Mouse (Mus musculus) mature B cell (primary cell): Measurements from ENCODE around the gene Hoxc11.

Source experiments
- in situ Hi-C: fragments of 300-500 bp; cut with MboI; formaldehyde crosslinking; loops from 2 replicates; pipeline ENCODE4 v1.14.3; 2019

Hoxc11 gene

DNA sequence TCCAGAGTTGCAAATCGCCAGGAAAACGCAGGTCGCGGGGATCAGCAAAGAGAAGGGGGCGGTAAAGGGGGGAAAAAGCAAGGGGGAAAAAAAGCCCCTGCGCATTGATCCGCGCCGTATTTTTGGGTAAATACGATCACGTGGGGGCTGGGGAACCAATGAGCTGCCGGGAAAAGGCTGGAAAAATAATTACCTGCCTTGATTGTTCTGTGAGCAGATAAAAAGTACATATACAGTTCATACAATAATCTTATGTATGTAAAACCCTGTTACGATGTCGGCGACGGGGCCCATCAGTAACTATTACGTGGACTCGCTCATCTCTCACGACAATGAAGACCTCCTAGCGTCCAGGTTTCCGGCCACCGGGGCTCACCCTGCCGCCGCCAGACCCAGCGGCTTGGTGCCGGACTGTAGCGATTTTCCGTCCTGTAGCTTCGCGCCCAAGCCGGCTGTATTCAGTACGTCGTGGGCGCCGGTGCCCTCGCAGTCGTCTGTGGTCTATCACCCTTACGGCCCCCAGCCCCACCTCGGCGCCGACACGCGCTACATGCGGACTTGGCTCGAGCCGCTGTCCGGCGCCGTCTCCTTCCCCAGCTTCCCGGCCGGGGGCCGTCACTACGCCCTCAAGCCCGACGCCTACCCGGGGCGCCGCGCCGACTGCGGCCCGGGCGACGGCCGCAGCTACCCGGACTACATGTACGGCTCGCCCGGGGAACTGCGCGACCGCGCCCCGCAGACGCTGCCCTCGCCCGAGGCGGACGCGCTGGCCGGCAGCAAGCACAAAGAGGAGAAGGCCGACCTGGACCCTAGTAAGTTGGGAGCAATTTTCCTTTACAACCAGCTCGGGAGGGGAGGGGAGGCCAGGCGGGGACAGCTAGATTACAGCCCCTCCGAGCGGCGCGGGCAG is 27.4 kb downstream of the Hoxc11 start:
- in situ Hi-C loops, result loop anchor here (10.0 to 25.0 kb wide), 2 partner anchors 193 to 331 kb away; partner anchors contain the start of gene Gpr84

- in situ Hi-C loops, result loop anchor here (10.0 to 25.0 kb wide), 2 partner anchors 191 to 329 kb away; partner anchors contain the start of gene Gpr84
Observed at GRCm38 (mm10) chr15:102983716-102984115, 29.5 kb downstream of the Hoxc11 start.

- in situ Hi-C loops, result loop anchor here (10.0 to 25.0 kb wide), 2 partner anchors 190 to 328 kb away; partner anchors contain the start of gene Gpr84
Observed at GRCm38 (mm10) chr15:102984521-102984920, 30.3 kb downstream of the Hoxc11 start.

GRCm38 (mm10) chr15:102984925-102985324 is 30.7 kb downstream of the Hoxc11 start:
- in situ Hi-C loops, result loop anchor here (10.0 to 25.0 kb wide), 2 partner anchors 190 to 327 kb away; partner anchors contain the start of gene Gpr84

DNA sequence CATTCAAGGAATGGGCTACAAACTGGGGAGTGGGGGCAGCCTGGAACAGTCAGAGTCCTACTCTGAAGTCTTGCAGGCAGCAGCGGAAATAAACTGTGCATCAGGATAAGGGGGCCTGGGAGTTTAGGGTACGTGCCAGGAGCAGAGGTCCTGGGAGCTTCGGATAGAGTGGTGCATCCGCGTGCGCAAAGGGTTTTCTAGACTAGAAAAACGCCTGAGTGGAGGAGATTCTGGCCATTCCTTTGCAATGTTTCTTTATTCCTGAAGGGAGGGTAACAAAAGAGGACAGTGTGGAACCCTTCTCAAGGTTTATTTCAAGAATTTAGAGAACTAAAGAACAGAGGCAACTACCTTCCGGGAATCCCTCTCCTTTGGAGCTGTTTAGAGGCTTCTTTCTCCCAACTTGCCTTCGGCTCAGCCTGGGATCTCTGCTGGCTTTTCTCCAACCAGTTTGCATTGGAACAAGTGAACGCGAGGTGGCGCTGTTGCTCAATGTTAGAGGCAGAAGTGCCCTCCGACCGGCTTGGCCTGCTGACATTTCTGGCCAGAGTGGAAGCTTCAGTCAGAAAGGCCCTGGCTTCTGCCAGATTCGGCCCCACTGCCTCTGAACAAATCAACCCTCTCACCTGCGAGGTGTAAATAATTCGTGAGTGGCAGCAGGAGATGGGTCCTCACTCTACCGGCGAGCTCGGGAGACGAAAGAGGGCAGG is 33.1 kb downstream of the Hoxc11 start:
- in situ Hi-C loops, result loop anchor here (10.0 to 25.0 kb wide), 2 partner anchors 188 to 325 kb away; partner anchors contain the start of gene Gpr84

DNA sequence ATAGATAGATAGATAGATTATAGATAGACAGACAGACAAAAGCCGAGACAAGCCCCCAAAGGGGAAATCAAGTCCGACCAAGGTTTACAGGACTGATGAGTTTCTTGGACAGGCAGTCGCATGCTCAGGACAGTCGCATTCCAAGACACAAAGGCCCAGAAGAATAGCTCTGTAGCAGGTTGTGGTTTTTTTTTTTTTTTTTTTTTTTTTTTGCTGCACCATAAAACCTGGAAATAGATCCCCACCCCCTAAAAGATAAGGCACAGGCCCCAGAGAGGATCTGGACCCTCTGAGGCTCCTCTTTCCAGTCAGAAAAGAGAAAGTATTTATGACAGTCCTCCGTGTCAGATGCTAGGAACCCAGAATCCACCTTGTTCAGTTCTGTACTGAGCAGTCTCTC is 33.9 kb downstream of the Hoxc11 start:
- in situ Hi-C loops, result loop anchor here (10.0 to 25.0 kb wide), 2 partner anchors 187 to 324 kb away; partner anchors contain the start of gene Gpr84

DNA sequence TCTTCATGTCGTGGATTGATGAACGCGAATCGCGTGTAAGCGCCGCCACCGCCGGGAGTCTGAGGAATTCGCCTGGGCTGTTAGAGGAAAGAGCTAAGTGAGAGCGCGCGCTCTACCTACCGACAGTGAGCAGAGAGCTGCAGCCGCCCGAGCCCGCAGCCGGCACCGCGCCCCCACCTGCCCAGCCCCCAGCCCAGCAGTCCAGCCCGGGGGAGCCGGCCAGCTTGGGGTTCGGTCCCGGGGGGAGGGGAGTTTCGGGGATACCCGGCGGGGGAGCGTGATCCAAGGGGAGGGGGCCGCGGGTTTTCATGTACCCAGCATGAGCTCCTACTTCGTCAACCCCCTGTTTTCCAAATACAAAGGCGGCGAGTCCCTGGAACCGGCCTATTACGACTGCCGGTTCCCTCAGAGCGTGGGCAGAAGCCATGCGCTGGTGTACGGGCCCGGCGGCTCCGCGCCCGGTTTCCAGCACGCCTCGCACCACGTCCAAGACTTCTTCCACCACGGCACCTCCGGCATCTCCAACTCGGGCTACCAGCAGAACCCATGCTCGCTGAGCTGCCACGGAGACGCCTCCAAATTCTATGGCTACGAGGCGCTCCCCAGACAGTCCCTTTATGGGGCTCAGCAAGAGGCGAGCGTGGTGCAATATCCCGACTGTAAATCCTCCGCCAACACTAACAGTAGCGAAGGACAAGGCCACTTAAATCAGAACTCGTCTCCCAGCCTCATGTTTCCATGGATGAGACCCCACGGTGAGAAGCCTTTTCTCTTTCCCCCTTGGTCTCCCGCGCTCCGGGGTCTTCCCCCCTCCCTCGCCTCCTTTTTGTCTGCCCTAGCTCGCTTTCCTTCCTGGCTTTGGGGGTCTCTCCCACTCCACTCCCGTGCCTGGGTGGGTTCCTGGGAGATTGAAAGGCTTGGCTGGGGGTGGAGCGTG is 36.5 kb downstream of the Hoxc11 start, which contains the start of gene Hoxc8:
Hoxc8 (plus strand) TSS at position 147 of the 937 bp plus-strand sequence.
- in situ Hi-C loops, result loop anchor here (25.0 kb wide), 1 partner anchor 322 kb away; the partner anchor contains the start of gene Gpr84

- in situ Hi-C loops, result loop anchor here (25.0 kb wide), 1 partner anchor 321 kb away; the partner anchor contains the start of gene Gpr84
Observed at GRCm38 (mm10) chr15:102991782-102992181, 37.6 kb downstream of the Hoxc11 start.

GRCm38 (mm10) chr15:102992206-102992605 is 38.0 kb downstream of the Hoxc11 start:
- in situ Hi-C loops, result loop anchor here (25.0 kb wide), 1 partner anchor 320 kb away; the partner anchor contains the start of gene Gpr84

DNA sequence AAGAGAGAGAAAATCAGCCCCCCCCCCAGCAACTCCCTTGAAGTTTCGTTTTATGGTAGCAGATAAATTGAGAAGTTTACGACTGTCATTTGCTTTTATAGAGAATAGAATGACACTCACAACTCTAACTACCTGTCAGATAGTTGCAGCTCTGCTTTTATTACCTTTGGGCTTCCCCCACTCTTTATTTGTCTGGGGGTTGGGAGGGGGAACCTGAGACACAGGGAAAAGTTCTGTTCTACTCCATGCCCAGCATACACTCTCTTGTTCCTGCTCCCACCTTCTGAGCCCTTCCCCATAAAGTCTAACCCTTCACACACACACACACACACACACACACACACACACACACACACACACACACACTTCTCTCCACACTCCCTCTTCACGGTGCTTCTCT is 38.6 kb downstream of the Hoxc11 start:
- in situ Hi-C loops, result loop anchor here (25.0 kb wide), 1 partner anchor 319 kb away; the partner anchor contains the start of gene Gpr84

DNA sequence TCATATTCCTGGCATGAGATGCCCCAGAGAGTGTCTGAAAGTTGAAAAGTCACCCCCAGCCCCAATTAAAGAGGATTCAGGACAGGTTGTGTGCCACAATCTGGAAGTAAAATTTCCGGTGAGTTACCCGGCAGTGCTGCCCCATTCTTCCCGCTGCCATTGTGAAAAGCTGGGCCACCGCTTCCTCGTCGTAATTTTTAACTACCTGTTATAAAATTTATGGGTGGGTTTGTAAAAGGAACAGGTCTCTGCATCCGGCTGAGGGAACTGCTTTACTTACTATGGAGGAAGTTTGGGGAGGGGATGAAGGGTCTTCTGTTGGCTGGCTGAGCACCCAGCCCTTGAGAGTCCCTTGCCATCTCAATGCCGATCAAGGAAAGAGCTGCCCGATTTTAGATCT is 42.3 kb downstream of the Hoxc11 start:
- in situ Hi-C loops, result loop anchor here (25.0 kb wide), 1 partner anchor 316 kb away; the partner anchor contains the start of gene Gpr84

- in situ Hi-C loops, result loop anchor here (25.0 kb wide), 1 partner anchor 315 kb away; the partner anchor contains the start of gene Gpr84
Observed at GRCm38 (mm10) chr15:102997431-102997830, 43.2 kb downstream of the Hoxc11 start.

GRCm38 (mm10) chr15:102997939-102998355 is 43.7 kb downstream of the Hoxc11 start, which contains the start of gene Hoxc6:
Gene Hoxc6, plus strand, starts transcription at chr15:102998257.
- in situ Hi-C loops, result loop anchor here (25.0 kb wide), 1 partner anchor 314 kb away; the partner anchor contains the start of gene Gpr84

- in situ Hi-C loops, result loop anchor here (25.0 kb wide), 1 partner anchor 314 kb away; the partner anchor contains the start of gene Gpr84
Observed at GRCm38 (mm10) chr15:102998608-102999182, 44.5 kb downstream of the Hoxc11 start.

DNA sequence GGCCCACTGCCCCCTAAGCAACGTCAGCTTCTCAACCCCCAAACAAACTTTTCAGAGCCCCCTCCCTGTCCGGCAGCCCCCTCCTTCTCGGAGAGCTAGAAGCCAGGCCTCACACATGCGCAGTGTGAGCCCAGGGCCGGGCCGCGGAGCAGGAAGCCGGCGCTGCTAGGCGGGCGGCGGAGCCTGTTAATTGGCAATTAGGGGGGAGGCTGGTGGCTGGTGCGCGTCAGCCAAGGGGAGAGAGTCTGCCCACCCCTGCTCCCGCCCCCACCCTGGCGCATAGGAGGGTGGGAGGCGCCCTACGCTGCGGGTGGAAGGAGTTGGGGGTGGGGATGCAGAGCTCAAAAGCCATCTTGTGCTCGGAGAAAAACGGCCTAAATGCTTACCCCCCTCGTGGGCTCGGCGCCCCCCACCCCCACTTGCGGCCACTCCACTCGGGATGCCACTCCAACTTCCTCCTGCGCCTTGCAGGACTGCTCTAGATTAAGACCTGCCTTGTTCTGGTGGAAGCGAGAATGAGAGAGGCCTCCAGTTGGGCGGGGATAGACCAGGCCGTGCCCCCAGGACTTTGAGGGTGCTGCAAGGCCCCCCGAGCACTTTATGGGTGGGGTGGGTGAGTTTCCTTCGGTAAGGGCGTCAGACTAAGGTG is 45.1 kb downstream of the Hoxc11 start:
- in situ Hi-C loops, result loop anchor here (25.0 kb wide), 1 partner anchor 313 kb away; the partner anchor contains the start of gene Gpr84

- in situ Hi-C loops, result loop anchor here (25.0 kb wide), 1 partner anchor 312 kb away; the partner anchor contains the start of gene Gpr84
Observed at GRCm38 (mm10) chr15:102999955-103000354, 45.7 kb downstream of the Hoxc11 start.

DNA sequence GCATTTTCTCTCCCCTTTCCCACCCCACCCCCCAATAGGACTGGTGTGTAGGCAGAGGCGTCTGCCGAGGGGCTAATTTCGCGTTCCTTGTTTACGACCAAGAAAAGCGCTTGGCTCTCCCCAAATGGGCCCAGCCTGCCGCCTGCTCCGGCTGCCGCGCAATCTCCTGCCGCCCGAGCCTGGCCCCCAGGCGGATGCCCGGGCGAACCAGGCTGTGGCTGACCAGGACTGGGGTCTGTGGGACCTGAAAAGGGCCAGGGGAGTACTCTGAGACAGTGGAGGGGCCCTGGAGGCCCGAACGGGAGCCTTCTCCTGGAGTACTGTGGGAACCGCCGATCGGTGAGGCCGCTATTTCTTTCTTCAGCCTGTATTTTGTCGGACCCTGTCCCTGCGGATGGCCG is 46.3 kb downstream of the Hoxc11 start:
- in situ Hi-C loops, result no loop called here

DNA sequence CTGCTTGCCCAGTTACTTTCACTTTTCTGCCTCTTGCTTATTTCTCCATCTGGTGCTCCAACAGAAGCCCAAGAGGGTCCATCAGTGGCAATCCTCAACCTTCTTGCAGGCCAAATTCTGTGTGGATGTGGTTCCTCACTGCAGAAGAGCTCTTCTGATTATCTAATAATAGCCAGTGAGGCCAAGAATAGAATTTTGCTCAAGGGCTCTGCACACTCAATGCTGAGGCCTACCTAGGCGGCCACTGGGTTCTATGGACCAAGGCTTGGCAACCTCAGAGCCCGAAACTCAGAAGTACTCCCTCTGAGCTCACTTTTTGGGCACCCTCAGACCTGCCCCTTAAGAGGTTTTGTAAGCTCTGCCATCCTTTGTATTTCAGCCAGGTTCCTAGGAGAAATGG is 47.1 kb downstream of the Hoxc11 start:
- in situ Hi-C loops, result no loop called here

- in situ Hi-C loops, result no loop called here
Observed at GRCm38 (mm10) chr15:103002156-103002555, 47.9 kb downstream of the Hoxc11 start.
